Mouse (Mus musculus) E14TG2a.4 (cell line): Measurements from ENCODE around the gene Hrg.

ENCODE experiments used
- CTCF ChIP-seq: conservative IDR thresholded peaks from 2 replicates; pipeline ENCODE4 v1.5.1; 2014; ENCODE audit warnings: low read length
- NANOG ChIP-seq: IDR thresholded peaks from 2 replicates; pipeline ENCODE4 v1.6.1; 2014; ENCODE audit warnings: borderline replicate concordance, low read length, mixed read lengths
- POU5F1 ChIP-seq: IDR thresholded peaks from 2 replicates; pipeline ENCODE4 v1.6.1; 2014; ENCODE audit warnings: low read length, borderline replicate concordance

DNA sequence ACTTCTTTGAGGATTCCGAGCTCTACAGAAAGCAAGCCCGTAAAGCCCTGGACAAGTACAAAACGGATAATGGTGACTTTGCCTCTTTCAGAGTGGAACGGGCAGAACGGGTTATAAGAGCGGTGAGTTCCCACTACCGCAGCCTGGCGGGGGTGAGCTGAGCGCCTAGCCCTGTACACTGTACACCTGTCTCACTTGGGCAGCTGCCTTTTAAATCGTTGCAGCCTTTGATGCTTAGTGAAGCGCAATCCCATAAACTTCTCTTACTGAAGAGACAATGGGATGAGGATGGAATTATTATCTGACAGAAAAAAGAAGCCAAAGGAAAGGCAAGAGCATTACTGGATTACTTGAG, 5.2 kb downstream of the Hrg start:
- TF ChIP-seq CTCF (no peak), POU5F1 (no peak), NANOG (no peak)
